Mouse (Mus musculus) intestine, embryonic 16.5 days (tissue): ENCODE data around the gene Slc44a3. TPM values are rescaled to one million over a fixed set of nuclear protein-coding genes. Genes with fewer than 3 reads are reported as not detected.
A peak's percentile ranks its signal among the peaks of the same experiment; 100 is the strongest.

ENCODE experiments used
- ATAC-seq: fragments of 200-750 bp; cut with Nextera tagmentation; 2 replicates; pipeline ENCODE4 v1.8.0; 2017; ENCODE audit warnings: moderate TSS enrichment, moderate library complexity
- H3K27ac ChIP-seq: fragments of 300-500 bp; sonication (generic); 2 replicates; pipeline ENCODE4 v1.5.1; 2014; ENCODE audit warnings: mild to moderate bottlenecking, low read length
- H3K27me3 ChIP-seq: fragments of 300-500 bp; sonication (generic); replicated peaks from 2 replicates; pipeline ENCODE4 v1.6.1; 2014; ENCODE audit warnings: low read length, control low read depth, mixed read lengths; ENCODE audit not compliant: control insufficient read depth, insufficient read depth
- H3K36me3 ChIP-seq: fragments of 300-500 bp; sonication (generic); 2 replicates; pipeline ENCODE4 v1.6.1; 2014; ENCODE audit warnings: low read length, control low read depth; ENCODE audit not compliant: control insufficient read depth, insufficient read depth
- H3K4me1 ChIP-seq: fragments of 300-500 bp; sonication (generic); 2 replicates; pipeline ENCODE4 v1.6.1; 2014; ENCODE audit warnings: low read length, control low read depth, mixed read lengths; ENCODE audit not compliant: control insufficient read depth, insufficient read depth
- H3K4me2 ChIP-seq: fragments of 300-500 bp; sonication (generic); 2 replicates; pipeline ENCODE4 v1.6.1; 2014; ENCODE audit warnings: low read depth, low read length, control low read depth
- H3K4me3 ChIP-seq: fragments of 300-500 bp; sonication (generic); 2 replicates; pipeline ENCODE4 v1.5.1; 2014; ENCODE audit warnings: mild to moderate bottlenecking, low read length
- H3K9ac ChIP-seq: fragments of 300-500 bp; sonication (generic); 2 replicates; pipeline ENCODE4 v1.6.1; 2014; ENCODE audit warnings: low read depth, low read length
- H3K9me3 ChIP-seq: fragments of 300-500 bp; sonication (generic); 2 replicates; pipeline ENCODE4 v1.6.1; 2016; ENCODE audit warnings: low read length, control low read depth; ENCODE audit not compliant: control insufficient read depth
- WGBS: fragments of 180-500 bp; shearing (Covaris S2); extraction: QIAGEN DNeasy Blood & Tissue Kit; methylation state at CpG from one replicate; pipeline ENCODE4 v1.1.7; 2014; 5-methylcytosine and 5-hydroxymethylcytosine counted together
- polyA plus RNA-seq: library from polyadenylated mRNA; unstranded; fragments of >200 nt; fragmentation: Nextera tagmentation; extraction: Ambion mirVana; gene quantifications from 2 replicates; pipeline ENCODE4 v1.2.1, GENCODE M21; 2015

Gene Slc44a3
- polyA plus RNA-seq, 1 experiment from 2014 or later = 54.9 TPM

GRCm38 (mm10) chr3:121559406-121560114 lies 27.4 kb upstream of the Slc44a3 start:
- 80% methylated on average over 15 of the region's 15 CpGs for WGBS
- H3K27me3 ChIP-seq = no peaks in the 10 kb centered on the region
- no peaks in the 10 kb centered on the region for H3K9me3 ChIP-seq
- H3K4me2 ChIP-seq = no peak overlapping the region
- no peak overlapping the region for H3K9ac ChIP-seq
- H3K27ac ChIP-seq = no peak overlapping the region
- no peaks in the 10 kb centered on the region for H3K36me3 ChIP-seq
- ATAC-seq = peak; percentile 37; the same call in 1 of the 2 replicates
- H3K4me1 ChIP-seq = peaks cover 8% of the 10 kb centered on the region; the same call in 1 of the 2 replicates
- no peak overlapping the region for H3K4me3 ChIP-seq

GRCm38 (mm10) chr3:121558861-121559260 lies 26.7 kb upstream of the Slc44a3 start:
- WGBS = 85% methylated on average over 8 of the region's 8 CpGs
- no peak for ATAC-seq
- no peak overlapping the region for H3K4me2 ChIP-seq

GRCm38 (mm10) chr3:121556304-121556703 lies 24.1 kb upstream of the Slc44a3 start:
- peaks cover 11% of the 10 kb centered on the region; the same call in 1 of the 2 replicates for H3K4me1 ChIP-seq
- no peak overlapping the region for H3K27ac ChIP-seq
- no peaks in the 10 kb centered on the region for H3K9me3 ChIP-seq
- no peak overlapping the region for H3K9ac ChIP-seq
- no peak overlapping the region for H3K4me3 ChIP-seq
- H3K27me3 ChIP-seq = no peaks in the 10 kb centered on the region
- 55% methylated on average over 7 of the region's 7 CpGs for WGBS
- H3K4me2 ChIP-seq = no peak overlapping the region
- peak; percentile 67 for ATAC-seq
- H3K36me3 ChIP-seq = no peaks in the 10 kb centered on the region

More at GRCm38 (mm10) chr3:121558861-121559260, 26.7 kb upstream of the Slc44a3 start:
- Histone ChIP-seq H3K4me1 (peaks cover 8% of the 10 kb centered on the region; the same call in 1 of the 2 replicates), H3K9me3 (no peaks in the 10 kb centered on the region), H3K27me3 (no peaks in the 10 kb centered on the region), H3K36me3 (no peaks in the 10 kb centered on the region), H3K4me3 (no peak overlapping the region), H3K9ac (no peak overlapping the region), H3K27ac (no peak overlapping the region)

GRCm38 (mm10) chr3:121553294-121553693 lies 21.1 kb upstream of the Slc44a3 start:
- no peak overlapping the region for H3K9ac ChIP-seq
- no peak for ATAC-seq
- H3K36me3 ChIP-seq = no peaks in the 10 kb centered on the region
- no peak overlapping the region for H3K27ac ChIP-seq
- WGBS = 60% methylated on average over 14 of the region's 14 CpGs
- H3K27me3 ChIP-seq = no peaks in the 10 kb centered on the region
- no peak overlapping the region for H3K4me3 ChIP-seq
- no peaks in the 10 kb centered on the region for H3K9me3 ChIP-seq
- H3K4me1 ChIP-seq = peaks cover 5% of the 10 kb centered on the region; the same call in 1 of the 2 replicates
- no peak overlapping the region for H3K4me2 ChIP-seq

GRCm38 (mm10) chr3:121552723-121553122 lies 20.5 kb upstream of the Slc44a3 start:
- Histone ChIP-seq H3K9ac (no peak overlapping the region), H3K9me3 (no peaks in the 10 kb centered on the region), H3K4me2 (no peak overlapping the region), H3K36me3 (no peaks in the 10 kb centered on the region), H3K4me3 (no peak overlapping the region), H3K27ac (0 out of 2 replicates have a peak overlapping the region, but pooled peaks have one; percentile 23), H3K4me1 (peaks cover 5% of the 10 kb centered on the region; the same call in 1 of the 2 replicates), H3K27me3 (no peaks in the 10 kb centered on the region)
- WGBS = 66% methylated on average over 11 of the region's 11 CpGs
- ATAC-seq = no peak

- no peaks in the 10 kb centered on the region for H3K27me3 ChIP-seq
- no peaks in the 10 kb centered on the region for H3K36me3 ChIP-seq
- H3K4me1 ChIP-seq = peaks cover 3% of the 10 kb centered on the region; the same call in 1 of the 2 replicates
- WGBS = 7% methylated on average over 1 of the region's 1 CpGs
- H3K27ac ChIP-seq = no peak overlapping the region
- H3K4me3 ChIP-seq = no peak overlapping the region
- no peak for ATAC-seq
- H3K9ac ChIP-seq = no peak overlapping the region
- H3K9me3 ChIP-seq = no peaks in the 10 kb centered on the region
- H3K4me2 ChIP-seq = no peak overlapping the region
These were observed 18.2 kb upstream of the Slc44a3 start for GRCm38 (mm10) chr3:121550370-121550769.

- Histone ChIP-seq H3K4me1 (peaks cover 3% of the 10 kb centered on the region; the same call in 1 of the 2 replicates), H3K9ac (no peak overlapping the region), H3K4me3 (no peak overlapping the region), H3K4me2 (peak overlapping the region; percentile 1; the same call in 1 of the 2 replicates), H3K27ac (0 out of 2 replicates have a peak overlapping the region, but pooled peaks have one; percentile 3), H3K36me3 (no peaks in the 10 kb centered on the region), H3K27me3 (no peaks in the 10 kb centered on the region), H3K9me3 (no peaks in the 10 kb centered on the region)
- 64% methylated on average over 15 of the region's 15 CpGs for WGBS
- ATAC-seq = no peak
These were observed 15.8 kb upstream of the Slc44a3 start for GRCm38 (mm10) chr3:121547851-121548624.

- H3K4me2 ChIP-seq = peak overlapping the region; percentile 10; the same call in 1 of the 2 replicates
- H3K4me3 ChIP-seq = no peak overlapping the region
- H3K9ac ChIP-seq = no peak overlapping the region
- no peaks in the 10 kb centered on the region for H3K9me3 ChIP-seq
- no peaks in the 10 kb centered on the region for H3K36me3 ChIP-seq
- H3K27ac ChIP-seq = no peak overlapping the region
- no peaks in the 10 kb centered on the region for H3K27me3 ChIP-seq
- peaks cover 11% of the 10 kb centered on the region for H3K4me1 ChIP-seq
- WGBS = 59% methylated on average over 5 of the region's 5 CpGs
- ATAC-seq = no peak
These were observed 8.4 kb upstream of the Slc44a3 start for GRCm38 (mm10) chr3:121540621-121541020.

GRCm38 (mm10) chr3:121539871-121540431 lies 7.7 kb upstream of the Slc44a3 start:
- no peaks in the 10 kb centered on the region for H3K9me3 ChIP-seq
- H3K4me1 ChIP-seq = peaks cover 11% of the 10 kb centered on the region
- no peak overlapping the region for H3K9ac ChIP-seq
- peak overlapping the region; percentile 21; the same call in 1 of the 2 replicates for H3K27ac ChIP-seq
- no peaks in the 10 kb centered on the region for H3K27me3 ChIP-seq
- H3K4me2 ChIP-seq = peak overlapping the region; percentile 14
- 5% methylated on average over 8 of the region's 8 CpGs for WGBS
- no peaks in the 10 kb centered on the region for H3K36me3 ChIP-seq
- H3K4me3 ChIP-seq = no peak overlapping the region
- ATAC-seq = peak; percentile 90
